Mouse (Mus musculus) olfactory bulb, adult 2 months (tissue): Measurements from ENCODE around the gene Arhgap29.

Experiments
- CTCF ChIP-seq: fragments of 200-500 bp; IDR thresholded peaks from 2 replicates; pipeline ENCODE4 v1.5.1; 2012; ENCODE audit warnings: low read depth, mild to moderate bottlenecking, low read length, moderate library complexity; ENCODE audit not compliant: insufficient read depth
- POLR2A ChIP-seq: fragments of 200-500 bp; IDR thresholded peaks from 2 replicates; pipeline ENCODE4 v1.6.1; 2012; ENCODE audit warnings: mild to moderate bottlenecking, low read depth, low read length, moderate library complexity; ENCODE audit not compliant: insufficient read depth

- TF ChIP-seq POLR2A (no peak), CTCF (no peak)
Measured at GRCm38 (mm10) chr3:122043799-122044547, 91.6 kb downstream of the Arhgap29 start, which contains the start of gene Abca4.
